Mouse (Mus musculus) embryonic facial prominence, embryonic 12.5 days (tissue): Measurements from ENCODE around the gene Ppp3ca. TPM values are rescaled to one million over a fixed set of nuclear protein-coding genes. Genes with fewer than 3 reads are reported as not detected.

Source experiments
- ATAC-seq: fragments of 200-750 bp; cut with Nextera tagmentation; 2 replicates; pipeline ENCODE4 v1.8.0; 2017; ENCODE audit not compliant: insufficient number of reproducible peaks, insufficient read depth, low FRiP score, low TSS enrichment
- H3K27ac ChIP-seq: fragments of 300-500 bp; sonication (generic); 2 replicates; pipeline ENCODE4 v1.5.1; 2016; ENCODE audit warnings: mild to moderate bottlenecking
- H3K27me3 ChIP-seq: fragments of 300-500 bp; sonication (generic); 2 replicates; pipeline ENCODE4 v1.6.1; 2016; ENCODE audit warnings: mild to moderate bottlenecking, moderate library complexity
- H3K36me3 ChIP-seq: fragments of 300-500 bp; sonication (generic); 2 replicates; pipeline ENCODE4 v1.6.1; 2016; ENCODE audit warnings: mild to moderate bottlenecking
- H3K4me1 ChIP-seq: fragments of 300-500 bp; sonication (generic); 2 replicates; pipeline ENCODE4 v1.6.1; 2016
- H3K4me2 ChIP-seq: fragments of 300-500 bp; sonication (generic); replicated peaks from 2 replicates; pipeline ENCODE4 v1.6.1; 2016; ENCODE audit warnings: mild to moderate bottlenecking, moderate library complexity
- H3K4me3 ChIP-seq: fragments of 300-500 bp; sonication (generic); 2 replicates; pipeline ENCODE4 v1.5.1; 2016; ENCODE audit warnings: mild to moderate bottlenecking
- H3K9ac ChIP-seq: fragments of 300-500 bp; sonication (generic); 2 replicates; pipeline ENCODE4 v1.6.1; 2016; ENCODE audit warnings: mild to moderate bottlenecking, moderate library complexity
- H3K9me3 ChIP-seq: fragments of 300-500 bp; sonication (generic); 2 replicates; pipeline ENCODE4 v1.6.1; 2016; ENCODE audit warnings: mild to moderate bottlenecking, moderate library complexity
- WGBS: fragments of 180-500 bp; shearing (Covaris S2); methylation state at CpG from one replicate; pipeline ENCODE4 v1.1.7; 2016; 5-methylcytosine and 5-hydroxymethylcytosine counted together
- polyA plus RNA-seq: library from polyadenylated mRNA; unstranded; fragments of >200 nt; fragmentation: Nextera tagmentation; extraction: Ambion mirVana; gene quantifications from 2 replicates; pipeline ENCODE4 v1.2.1, GENCODE M21; 2016

Ppp3ca gene
- polyA plus RNA-seq, 1 experiment from 2014 or later: 110 TPM

DNA sequence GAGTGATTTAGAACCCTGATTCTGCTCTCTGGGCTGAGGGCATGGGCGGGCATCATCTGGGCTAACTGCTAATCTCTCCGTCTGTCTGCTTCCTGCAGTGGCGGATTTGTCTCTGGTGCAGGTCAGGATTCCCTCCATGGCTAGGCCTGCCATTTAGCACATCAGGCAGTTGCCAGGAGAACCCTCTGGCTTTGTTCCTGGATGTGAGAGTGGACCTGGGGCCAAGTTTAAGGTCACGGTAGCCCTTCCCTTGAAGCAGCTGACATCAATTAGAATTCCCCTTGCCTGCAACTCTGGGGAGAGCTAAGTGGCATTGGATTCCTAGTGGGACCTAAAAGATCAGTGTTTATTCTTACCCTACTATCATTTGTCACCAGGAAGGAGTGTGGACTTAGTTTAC is 132.7 kb downstream of the Ppp3ca start:
- H3K4me1 ChIP-seq: no peaks in the 10 kb centered on the region
- no peaks in the 10 kb centered on the region for H3K27me3 ChIP-seq
- H3K27ac ChIP-seq: no peak overlapping the region
- ATAC-seq: no peak
- no peak overlapping the region for H3K4me2 ChIP-seq
- WGBS: 68% methylated on average over 4 of the region's 4 CpGs
- H3K9ac ChIP-seq: no peak overlapping the region
- no peaks in the 10 kb centered on the region for H3K9me3 ChIP-seq
- H3K36me3 ChIP-seq: no peaks in the 10 kb centered on the region; the same call in 1 of the 2 replicates
- H3K4me3 ChIP-seq: no peak overlapping the region

DNA sequence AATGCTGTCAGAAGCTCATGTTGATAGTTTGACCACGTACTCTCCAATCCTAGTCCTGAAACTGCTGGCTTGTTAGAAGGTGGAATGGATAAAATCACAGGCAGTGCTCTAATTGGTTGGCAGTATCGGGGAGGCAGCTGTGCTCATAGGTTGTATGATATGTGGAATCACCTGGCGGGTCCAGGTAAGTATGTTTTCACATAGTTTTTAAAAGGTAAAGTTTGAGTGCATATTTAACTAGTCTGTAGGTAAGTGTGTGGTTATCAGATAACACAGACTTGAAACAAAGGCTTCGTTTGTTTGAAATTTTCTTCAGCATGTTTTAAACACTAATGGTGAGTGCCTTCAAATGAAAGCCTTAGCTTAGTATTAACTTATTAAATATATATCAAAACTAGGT is 136.0 kb downstream of the Ppp3ca start:
- Histone ChIP-seq H3K27me3 (no peaks in the 10 kb centered on the region), H3K27ac (no peak overlapping the region), H3K9ac (no peak overlapping the region), H3K4me1 (no peaks in the 10 kb centered on the region), H3K4me2 (no peak overlapping the region), H3K36me3 (no peaks in the 10 kb centered on the region; the same call in 1 of the 2 replicates), H3K9me3 (no peaks in the 10 kb centered on the region), H3K4me3 (no peak overlapping the region)
- no peak for ATAC-seq
- WGBS: 90% methylated on average over 4 of the region's 4 CpGs

DNA sequence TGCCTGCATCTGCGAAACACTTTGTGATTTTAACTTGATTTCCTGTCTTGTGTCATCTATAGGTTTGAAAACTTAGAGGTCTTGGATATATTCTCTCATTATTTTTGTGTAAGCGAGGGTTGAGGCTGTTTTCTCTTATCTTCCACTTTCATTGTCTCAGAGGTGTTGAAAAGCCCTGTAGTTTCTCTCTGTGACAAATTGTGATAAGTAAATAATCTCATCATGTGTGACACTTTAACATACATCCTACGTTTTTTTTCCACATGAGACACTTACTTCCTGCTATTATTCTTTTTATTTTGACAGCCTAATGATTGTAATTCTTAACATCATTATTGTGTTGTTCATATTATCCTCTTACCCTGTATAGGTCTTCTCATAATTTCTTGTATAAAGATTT is 140.3 kb downstream of the Ppp3ca start:
- H3K27ac ChIP-seq: no peak overlapping the region
- H3K4me2 ChIP-seq: no peak overlapping the region
- no peak for ATAC-seq
- no peaks in the 10 kb centered on the region for H3K36me3 ChIP-seq
- H3K27me3 ChIP-seq: no peaks in the 10 kb centered on the region
- WGBS: 63% methylated on average over 3 of the region's 3 CpGs
- no peak overlapping the region for H3K4me3 ChIP-seq
- no peaks in the 10 kb centered on the region for H3K4me1 ChIP-seq
- H3K9me3 ChIP-seq: no peaks in the 10 kb centered on the region
- H3K9ac ChIP-seq: no peak overlapping the region

DNA sequence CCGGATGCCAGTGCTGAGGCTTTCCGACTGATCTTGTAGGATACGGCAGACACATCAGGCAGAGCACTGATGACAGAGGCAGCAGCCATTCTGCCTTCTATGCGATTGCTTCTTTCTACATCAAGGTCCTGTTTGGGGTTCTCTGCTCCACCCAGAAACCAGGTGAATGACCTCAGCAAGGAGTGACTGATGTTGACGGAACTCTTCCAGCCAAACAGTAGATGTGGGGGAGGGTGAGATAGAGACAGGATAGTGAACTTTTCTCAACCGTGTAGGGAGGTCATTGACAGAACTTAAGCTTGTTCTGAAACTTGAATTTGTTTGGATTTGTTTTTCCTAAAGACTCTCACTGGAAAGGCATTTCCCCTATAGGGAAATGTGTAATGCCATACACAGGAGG is 142.2 kb downstream of the Ppp3ca start:
- ATAC-seq: no peak
- Histone ChIP-seq H3K4me1 (no peaks in the 10 kb centered on the region), H3K36me3 (no peaks in the 10 kb centered on the region), H3K27ac (no peak overlapping the region), H3K9me3 (no peaks in the 10 kb centered on the region), H3K9ac (no peak overlapping the region), H3K4me2 (no peak overlapping the region), H3K4me3 (no peak overlapping the region), H3K27me3 (no peaks in the 10 kb centered on the region)
- 73% methylated on average over 6 of the region's 6 CpGs for WGBS

DNA sequence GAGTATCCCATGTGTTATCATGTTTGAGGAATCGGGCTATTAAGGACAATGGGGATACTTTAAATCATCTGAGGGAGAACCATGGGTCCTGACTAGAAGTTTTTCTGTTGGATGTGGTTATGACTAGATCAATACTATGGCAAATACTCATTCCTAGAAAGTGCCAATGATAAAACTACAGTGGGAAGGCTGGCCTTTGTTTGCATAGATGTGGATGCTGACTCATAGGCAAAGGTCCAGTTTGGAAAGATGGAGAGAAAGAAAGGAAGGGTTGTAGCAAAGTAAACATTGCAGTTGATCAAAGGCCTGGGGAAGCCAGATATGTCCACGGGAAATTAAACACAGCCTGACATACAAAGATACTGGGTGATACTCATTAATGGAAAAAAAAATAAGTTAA is 142.9 kb downstream of the Ppp3ca start:
- 78% methylated on average over 2 of the region's 2 CpGs for WGBS
- Histone ChIP-seq H3K4me1 (no peaks in the 10 kb centered on the region), H3K27ac (no peak overlapping the region), H3K4me3 (no peak overlapping the region), H3K27me3 (no peaks in the 10 kb centered on the region), H3K4me2 (no peak overlapping the region), H3K36me3 (no peaks in the 10 kb centered on the region), H3K9ac (no peak overlapping the region), H3K9me3 (no peaks in the 10 kb centered on the region)
- no peak for ATAC-seq

DNA sequence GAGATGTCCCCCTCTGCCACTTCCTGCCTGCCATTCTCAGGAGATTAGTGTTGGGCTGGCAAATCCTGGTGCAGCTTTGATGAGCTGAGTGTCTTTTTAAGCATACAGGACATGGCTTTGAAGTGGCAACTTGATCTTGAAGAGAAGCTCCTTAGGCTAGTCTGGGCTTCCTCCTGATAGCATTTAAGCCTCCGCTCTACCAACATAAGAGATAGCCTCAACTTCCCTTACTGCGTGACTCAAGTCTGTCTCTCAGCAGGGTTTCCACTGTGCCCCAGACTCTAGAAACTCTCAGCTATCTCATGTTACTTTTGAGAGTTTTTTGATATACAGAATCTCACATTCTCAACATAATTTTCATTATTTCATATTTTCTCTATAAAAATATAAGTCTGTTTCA is 144.0 kb downstream of the Ppp3ca start:
- no peak for ATAC-seq
- H3K36me3 ChIP-seq: no peaks in the 10 kb centered on the region
- H3K9ac ChIP-seq: no peak overlapping the region
- H3K4me2 ChIP-seq: no peak overlapping the region
- no peak overlapping the region for H3K4me3 ChIP-seq
- H3K27me3 ChIP-seq: no peaks in the 10 kb centered on the region
- H3K27ac ChIP-seq: no peak overlapping the region
- no peaks in the 10 kb centered on the region for H3K9me3 ChIP-seq
- H3K4me1 ChIP-seq: no peaks in the 10 kb centered on the region
- 76% methylated on average over 2 of the region's 2 CpGs for WGBS

DNA sequence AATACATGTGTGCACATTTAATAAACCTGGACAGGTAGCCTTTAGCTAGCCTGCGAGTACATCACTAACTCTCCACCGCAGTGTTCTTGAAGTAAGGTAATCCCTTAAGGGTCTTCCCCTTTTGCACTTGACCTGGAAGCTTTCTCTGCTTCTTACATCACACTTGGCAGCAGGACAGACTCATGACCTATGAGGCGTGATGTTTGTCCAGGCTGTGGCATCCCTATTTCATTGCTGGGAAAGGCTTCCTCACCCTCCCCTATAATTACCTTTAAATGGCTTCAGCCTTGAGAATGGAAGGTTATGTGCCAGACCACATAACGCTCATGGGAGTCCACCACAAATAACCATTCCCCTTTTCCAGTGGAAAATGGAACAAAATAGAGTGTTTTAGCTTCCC is 145.0 kb downstream of the Ppp3ca start:
- 83% methylated on average over 4 of the region's 4 CpGs for WGBS
- no peaks in the 10 kb centered on the region for H3K4me1 ChIP-seq
- no peak overlapping the region for H3K4me2 ChIP-seq
- no peaks in the 10 kb centered on the region for H3K9me3 ChIP-seq
- H3K9ac ChIP-seq: no peak overlapping the region
- no peak overlapping the region for H3K27ac ChIP-seq
- no peaks in the 10 kb centered on the region for H3K27me3 ChIP-seq
- H3K36me3 ChIP-seq: no peaks in the 10 kb centered on the region
- ATAC-seq: no peak
- no peak overlapping the region for H3K4me3 ChIP-seq

DNA sequence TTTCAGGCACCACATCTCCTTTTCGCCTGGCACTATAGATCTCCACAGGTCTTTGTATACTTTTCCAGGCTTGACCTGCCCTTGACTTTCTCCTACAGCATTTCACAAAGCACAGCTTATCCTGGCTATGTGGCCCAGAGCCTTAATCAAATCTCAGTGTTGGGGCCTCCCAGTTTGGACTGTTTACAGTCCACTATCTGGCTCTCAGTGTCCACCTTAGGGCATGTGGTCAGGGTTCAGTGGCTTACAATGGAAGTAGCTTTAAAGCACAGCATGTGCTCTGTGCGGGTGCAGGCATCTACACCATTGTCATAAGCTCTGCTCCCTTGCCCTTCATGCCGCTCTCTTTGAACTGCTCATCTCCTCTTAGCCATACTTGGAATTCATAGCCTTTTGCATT is 146.4 kb downstream of the Ppp3ca start:
- WGBS: 85% methylated on average over 3 of the region's 3 CpGs
- no peaks in the 10 kb centered on the region for H3K36me3 ChIP-seq

DNA sequence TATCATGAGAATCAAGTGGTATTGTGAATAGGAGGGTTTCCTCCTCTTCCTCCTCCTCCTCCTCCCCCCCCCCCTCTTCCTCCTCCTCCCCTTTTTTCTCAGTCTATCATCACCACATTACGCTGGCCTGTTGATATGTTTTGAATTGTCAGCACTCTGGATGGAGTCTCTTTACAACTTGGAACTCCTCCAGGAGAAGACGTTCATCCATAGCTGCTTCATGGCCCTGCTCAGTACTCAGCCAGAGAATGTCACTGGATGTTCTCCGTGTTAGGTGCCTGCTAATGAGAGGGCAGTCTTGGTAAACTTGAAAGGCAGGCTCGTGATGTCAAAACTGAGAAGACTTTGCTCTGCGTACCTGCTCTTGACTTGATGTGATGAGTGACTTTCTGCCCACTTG is 149.1 kb downstream of the Ppp3ca start:
- H3K27ac ChIP-seq: no peak overlapping the region
- H3K4me1 ChIP-seq: no peaks in the 10 kb centered on the region
- no peaks in the 10 kb centered on the region for H3K9me3 ChIP-seq
- 84% methylated on average over 5 of the region's 5 CpGs for WGBS
- H3K4me3 ChIP-seq: no peak overlapping the region
- no peak overlapping the region for H3K9ac ChIP-seq
- no peak overlapping the region for H3K4me2 ChIP-seq
- H3K27me3 ChIP-seq: no peaks in the 10 kb centered on the region
- H3K36me3 ChIP-seq: no peaks in the 10 kb centered on the region
- no peak for ATAC-seq

More for the DNA sequence above, 146.4 kb downstream of the Ppp3ca start:
- no peak overlapping the region for H3K9ac ChIP-seq
- no peaks in the 10 kb centered on the region for H3K9me3 ChIP-seq
- no peak for ATAC-seq
- no peaks in the 10 kb centered on the region for H3K4me1 ChIP-seq
- H3K27ac ChIP-seq: no peak overlapping the region
- H3K27me3 ChIP-seq: no peaks in the 10 kb centered on the region
- no peak overlapping the region for H3K4me2 ChIP-seq
- H3K4me3 ChIP-seq: no peak overlapping the region

DNA sequence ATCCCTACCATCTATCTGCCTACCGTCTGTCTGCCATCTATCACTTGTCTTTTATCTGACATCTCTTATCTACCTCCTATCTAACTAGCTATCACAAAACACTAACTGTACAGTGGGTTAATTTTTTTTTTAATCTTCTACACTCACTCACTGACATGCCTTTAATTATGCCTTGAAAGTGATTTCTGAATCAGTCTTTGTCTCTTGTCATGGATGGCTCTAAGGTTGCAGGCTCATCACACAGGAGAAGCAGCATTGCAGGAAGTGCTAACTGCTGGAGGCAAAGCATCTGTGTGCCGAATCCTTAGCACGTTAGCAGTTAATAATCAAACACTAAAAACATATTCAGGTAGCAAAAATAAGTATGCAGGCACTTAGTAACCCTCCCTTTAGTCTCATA is 151.1 kb downstream of the Ppp3ca start:
- ATAC-seq: no peak
- H3K4me2 ChIP-seq: no peak overlapping the region
- H3K36me3 ChIP-seq: no peaks in the 10 kb centered on the region
- WGBS: 66% methylated on average over 3 of the region's 3 CpGs
- no peak overlapping the region for H3K9ac ChIP-seq
- H3K27me3 ChIP-seq: no peaks in the 10 kb centered on the region
- H3K9me3 ChIP-seq: no peaks in the 10 kb centered on the region
- no peak overlapping the region for H3K4me3 ChIP-seq
- no peaks in the 10 kb centered on the region for H3K4me1 ChIP-seq
- no peak overlapping the region for H3K27ac ChIP-seq

DNA sequence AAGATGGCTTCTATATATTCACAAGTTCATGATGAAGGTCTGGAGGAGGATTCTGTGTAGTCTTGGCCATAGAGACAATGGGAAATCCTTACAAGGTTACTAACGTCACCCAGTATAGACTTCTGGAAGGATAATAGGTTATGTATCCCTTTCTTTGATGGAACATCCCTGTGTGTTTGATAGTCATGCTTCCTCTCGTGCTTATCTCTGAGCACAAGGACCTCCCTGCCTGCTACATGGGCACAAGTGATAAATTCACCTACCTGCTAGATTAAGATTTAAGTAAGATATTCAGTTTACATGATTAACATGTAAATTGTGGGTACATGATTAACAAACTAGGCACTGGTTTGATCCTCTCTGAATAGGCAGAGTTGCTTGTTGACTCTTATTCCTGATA is 152.1 kb downstream of the Ppp3ca start:
- Histone ChIP-seq H3K9me3 (no peaks in the 10 kb centered on the region), H3K4me2 (no peak overlapping the region), H3K4me1 (no peaks in the 10 kb centered on the region), H3K27me3 (no peaks in the 10 kb centered on the region), H3K36me3 (no peaks in the 10 kb centered on the region), H3K9ac (no peak overlapping the region), H3K4me3 (no peak overlapping the region), H3K27ac (no peak overlapping the region)
- 91% methylated on average over 2 of the region's 2 CpGs for WGBS
- no peak for ATAC-seq

DNA sequence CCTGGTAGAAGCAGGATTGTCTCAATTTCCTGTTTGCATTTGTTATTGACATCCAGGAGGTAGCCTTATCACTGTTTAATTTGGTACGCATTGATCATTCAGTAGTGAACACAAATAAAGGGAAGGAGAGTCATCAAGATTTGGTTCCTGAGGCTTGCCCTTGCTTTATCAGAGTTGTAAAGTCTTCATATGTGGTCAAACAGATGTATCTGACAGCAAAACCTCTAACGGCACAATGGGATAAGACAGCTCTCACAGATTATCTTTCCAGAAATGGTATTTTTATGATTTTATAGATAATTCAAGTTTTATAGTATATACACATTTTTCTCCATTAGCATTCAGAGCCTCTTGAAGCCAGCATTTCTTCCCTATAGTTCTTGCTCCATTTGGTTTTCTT is 152.5 kb downstream of the Ppp3ca start:
- Histone ChIP-seq H3K36me3 (no peaks in the 10 kb centered on the region), H3K27ac (no peak overlapping the region), H3K9ac (no peak overlapping the region), H3K4me2 (no peak overlapping the region), H3K27me3 (no peaks in the 10 kb centered on the region), H3K4me1 (no peaks in the 10 kb centered on the region), H3K9me3 (no peaks in the 10 kb centered on the region), H3K4me3 (no peak overlapping the region)
- no peak for ATAC-seq
- 93% methylated on average over 2 of the region's 2 CpGs for WGBS

DNA sequence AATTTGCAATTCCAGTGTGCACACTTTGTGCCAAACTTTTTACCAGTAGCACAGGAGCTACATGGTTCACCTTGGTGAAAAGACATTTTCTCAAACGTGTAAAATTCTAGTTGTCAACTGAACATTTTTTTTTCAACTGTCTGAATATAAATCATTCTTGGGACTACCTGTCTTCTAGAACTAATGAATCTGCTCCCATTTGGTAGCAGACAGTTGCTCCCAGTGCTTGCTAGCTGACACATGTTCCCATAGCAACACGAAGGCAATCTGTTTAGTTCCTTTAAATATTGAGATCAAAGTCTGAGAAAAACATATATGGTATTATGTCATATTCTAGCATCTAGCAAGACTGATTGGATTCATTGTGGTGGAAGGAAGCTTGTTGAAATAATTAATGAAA is 158.5 kb downstream of the Ppp3ca start:
- Histone ChIP-seq H3K27ac (no peak overlapping the region), H3K9me3 (no peaks in the 10 kb centered on the region), H3K36me3 (no peaks in the 10 kb centered on the region), H3K4me2 (no peak overlapping the region), H3K27me3 (no peaks in the 10 kb centered on the region), H3K4me1 (peaks cover 22% of the 10 kb centered on the region), H3K9ac (no peak overlapping the region), H3K4me3 (no peak overlapping the region)
- no peak for ATAC-seq
- WGBS: 78% methylated on average over 2 of the region's 2 CpGs
